Mouse (Mus musculus): ENCODE data around the gene Ubtd2.

GRCm38 (mm10) chr11:32445637-32446226 lies 9.4 kb upstream of the Ubtd2 start:
- TF ChIP-seq CTCF (IDR thresholded peaks at IDR 0.05; ENCODE audit: low read depth) (no peak), EP300 (optimal IDR thresholded peaks at IDR 0.05) (no peak)

Data from stomach, postnatal 0 days (tissue).